Mouse (Mus musculus) stomach, postnatal 0 days (tissue): ENCODE measurements around the gene Gbf1. TPM values are rescaled to one million over a fixed set of nuclear protein-coding genes. Genes with fewer than 3 reads are reported as not detected.

Experiments
- ATAC-seq: fragments of 200-750 bp; cut with Nextera tagmentation; 2 replicates; pipeline ENCODE4 v1.8.0; 2017; ENCODE audit not compliant: low FRiP score, low TSS enrichment
- DNase-seq: peaks from one replicate; pipeline ENCODE4 v3.0.0-alpha.2; 2016; ENCODE audit warnings: low spot score
- H3K27ac ChIP-seq: fragments of 300-500 bp; sonication (generic); replicated peaks from 2 replicates; pipeline ENCODE4 v1.5.1; 2014; ENCODE audit warnings: mild to moderate bottlenecking, control low read depth
- H3K27me3 ChIP-seq: fragments of 300-500 bp; sonication (generic); 2 replicates; pipeline ENCODE4 v1.6.1; 2014; ENCODE audit warnings: low read length; ENCODE audit not compliant: control insufficient read depth, insufficient read depth
- H3K36me3 ChIP-seq: fragments of 300-500 bp; sonication (generic); 2 replicates; pipeline ENCODE4 v1.6.1; 2014; ENCODE audit warnings: low read length, mixed read lengths; ENCODE audit not compliant: control insufficient read depth, insufficient read depth
- H3K4me1 ChIP-seq: fragments of 300-500 bp; sonication (generic); replicated peaks from 2 replicates; pipeline ENCODE4 v1.6.1; 2014; ENCODE audit warnings: antibody characterized with exemption; ENCODE audit not compliant: control insufficient read depth, insufficient read depth
- H3K4me2 ChIP-seq: fragments of 300-500 bp; sonication (generic); replicated peaks from 2 replicates; pipeline ENCODE4 v1.6.1; 2014; ENCODE audit warnings: low read depth, mild to moderate bottlenecking, control low read depth, moderate library complexity
- H3K4me3 ChIP-seq: fragments of 300-500 bp; sonication (generic); 2 replicates; pipeline ENCODE4 v1.5.1; 2014; ENCODE audit warnings: low read depth, low read length, control low read depth
- H3K9ac ChIP-seq: fragments of 300-500 bp; sonication (generic); 2 replicates; pipeline ENCODE4 v1.6.1; 2014; ENCODE audit warnings: mild to moderate bottlenecking, low read length, control low read depth, mixed read lengths
- H3K9me3 ChIP-seq: fragments of 300-500 bp; sonication (generic); 2 replicates; pipeline ENCODE4 v1.6.1; 2016; ENCODE audit warnings: low read length; ENCODE audit not compliant: control insufficient read depth
- CTCF ChIP-seq: IDR thresholded peaks from 2 replicates; pipeline ENCODE4 v1.5.1; 2016; ENCODE audit warnings: antibody characterized with exemption, low read depth, mild to moderate bottlenecking, moderate library complexity
- EP300 ChIP-seq: optimal IDR thresholded peaks from 2 replicates; pipeline ENCODE3; 2016; ENCODE audit warnings: antibody characterized with exemption
- WGBS: fragments of 180-500 bp; shearing (Covaris S2); extraction: QIAGEN DNeasy Blood & Tissue Kit; methylation state at CpG from one replicate; pipeline ENCODE4 v1.1.7; 2014; 5-methylcytosine and 5-hydroxymethylcytosine counted together
- polyA plus RNA-seq: library from polyadenylated mRNA; unstranded; fragments of >200 nt; fragmentation: Nextera tagmentation; extraction: Ambion mirVana; gene quantifications from 2 replicates; pipeline ENCODE4 v1.2.1, GENCODE M21; 2015

Gbf1 gene
- 21.2 and 29.0 TPM in 2 replicates for polyA plus RNA-seq

- WGBS: under 1% methylated on average over 32 of the region's 37 CpGs
- ATAC-seq (peak; percentile 97), DNase-seq (peak; percentile 93)
These were observed at the start of gene Gbf1 for GRCm38 (mm10) chr19:46152127-46152803. Gbf1 (plus strand) TSS chr19:46152509.

DNA sequence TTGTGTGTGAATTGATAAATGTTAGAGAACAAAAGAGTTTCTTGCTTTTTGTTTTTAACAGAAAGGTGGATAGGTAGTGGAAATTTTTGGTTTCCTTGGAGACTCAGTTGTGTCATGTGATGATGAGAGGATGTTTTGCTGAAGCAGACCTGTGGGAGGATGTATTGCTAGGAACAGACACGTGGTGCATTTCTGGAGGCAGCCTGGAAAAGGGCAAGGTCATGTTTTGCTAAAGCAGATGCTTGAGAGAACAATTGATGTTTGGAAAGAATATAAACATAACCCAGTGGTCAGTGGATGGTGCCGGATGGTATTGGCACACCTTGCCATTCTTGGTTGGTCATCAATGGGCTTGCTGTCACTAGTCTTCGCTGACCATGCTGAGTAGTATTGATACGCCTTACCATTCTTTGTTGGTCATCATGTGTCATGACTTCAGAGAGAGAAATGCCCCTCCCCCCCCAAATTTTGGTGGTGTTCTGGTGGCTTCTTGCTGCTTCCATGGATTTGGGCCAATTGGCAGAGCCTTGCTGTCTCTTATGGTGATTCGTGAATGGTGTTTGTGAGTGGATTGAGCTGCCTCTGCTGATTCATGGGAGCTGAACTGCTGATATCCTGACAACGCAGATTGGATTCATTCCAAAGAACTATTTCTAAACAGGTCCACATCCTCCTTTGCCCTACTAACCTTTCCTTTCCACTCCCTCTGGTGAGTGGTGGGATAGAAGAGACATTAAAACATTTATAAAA, 48.7 kb upstream of the Gbf1 start:
- 57% methylated on average over 6 of the region's 6 CpGs for WGBS

More at GRCm38 (mm10) chr19:46152127-46152803, at the start of gene Gbf1:
- peak within 1 kb of the TSS; percentile 62 for H3K4me3 ChIP-seq
- no peaks in the 10 kb centered on the region for H3K9me3 ChIP-seq
- H3K27me3 ChIP-seq: peaks cover 7% of the 10 kb centered on the region; the same call in 1 of the 2 replicates
- 0 out of 2 replicates have a peak, but pooled peaks cover 3% of the 10 kb centered on the region for H3K4me1 ChIP-seq
- H3K4me2 ChIP-seq: peak within 1 kb of the TSS; percentile 83
- H3K9ac ChIP-seq: peak within 1 kb of the TSS; percentile 72
- H3K27ac ChIP-seq: peak within 1 kb of the TSS; percentile 8; the same call in 1 of the 2 replicates
- TF ChIP-seq EP300 (no peak), CTCF (0 out of 2 replicates have a peak, but pooled peaks have one; percentile 11)
- H3K36me3 ChIP-seq: no peaks in the 10 kb centered on the region; the same call in 1 of the 2 replicates

DNA sequence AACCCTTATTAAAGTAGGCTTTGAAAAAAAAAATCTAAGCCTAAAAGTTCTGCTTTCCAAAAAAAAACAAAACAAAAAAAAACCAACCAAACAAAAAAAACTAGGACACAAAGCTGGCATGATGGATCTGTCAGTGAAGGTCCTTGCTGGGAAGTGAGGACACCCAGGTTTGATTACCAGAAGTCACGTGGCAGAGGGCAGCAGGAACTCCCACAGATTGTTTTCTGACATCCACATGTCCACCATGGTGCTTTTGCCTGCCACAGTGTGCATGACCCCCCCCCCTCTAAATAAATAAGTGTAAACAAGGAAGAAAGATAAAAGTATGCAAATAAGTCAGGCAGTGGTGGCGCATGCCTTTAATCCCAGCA, 48.1 kb upstream of the Gbf1 start:
- DNase-seq (no peak), ATAC-seq (no peak)
- Histone ChIP-seq H3K36me3 (no peaks in the 10 kb centered on the region), H3K9me3 (no peaks in the 10 kb centered on the region), H3K27me3 (no peaks in the 10 kb centered on the region), H3K27ac (no peak overlapping the region), H3K9ac (no peak overlapping the region), H3K4me1 (no peaks in the 10 kb centered on the region), H3K4me2 (no peak overlapping the region), H3K4me3 (no peak overlapping the region)
- TF ChIP-seq CTCF (no peak), EP300 (no peak)
- 69% methylated on average over 2 of the region's 2 CpGs for WGBS

More for the DNA sequence above, 48.7 kb upstream of the Gbf1 start:
- ATAC-seq (no peak), DNase-seq (no peak)
- no peak overlapping the region for H3K4me2 ChIP-seq
- TF ChIP-seq EP300: no peak
- TF ChIP-seq CTCF: no peak
- H3K4me3 ChIP-seq: no peak overlapping the region
- no peaks in the 10 kb centered on the region for H3K27me3 ChIP-seq
- H3K36me3 ChIP-seq: no peaks in the 10 kb centered on the region
- no peak overlapping the region for H3K27ac ChIP-seq
- H3K4me1 ChIP-seq: no peaks in the 10 kb centered on the region
- H3K9me3 ChIP-seq: no peaks in the 10 kb centered on the region
- H3K9ac ChIP-seq: no peak overlapping the region

- TF ChIP-seq CTCF (no peak), EP300 (no peak)
These were observed 42.1 kb upstream of the Gbf1 start for GRCm38 (mm10) chr19:46110214-46110613.

DNA sequence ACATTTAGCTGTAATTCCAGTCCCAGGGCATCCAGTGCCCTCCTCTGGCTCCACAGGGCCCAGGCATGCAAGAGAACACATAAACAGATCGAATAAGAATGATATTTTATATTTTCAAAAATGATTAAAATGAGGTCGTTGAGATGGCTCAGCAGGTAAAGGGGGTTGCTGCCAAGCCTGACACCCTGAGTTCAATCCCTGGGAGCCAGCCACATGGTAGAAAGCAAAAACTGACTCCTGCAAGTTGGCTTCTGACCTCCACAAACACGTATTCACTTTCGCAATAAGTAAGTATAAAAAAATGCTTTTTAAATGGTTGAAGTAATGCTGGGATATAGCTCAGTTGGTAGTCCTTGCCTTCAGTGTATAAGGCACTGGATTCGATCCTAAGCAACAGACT, 41.5 kb upstream of the Gbf1 start:
- H3K9ac ChIP-seq: no peak overlapping the region
- H3K27me3 ChIP-seq: no peaks in the 10 kb centered on the region
- ATAC-seq (no peak), DNase-seq (no peak)
- H3K4me1 ChIP-seq: no peaks in the 10 kb centered on the region
- WGBS: 81% methylated on average over 5 of the region's 5 CpGs
- no peak overlapping the region for H3K4me2 ChIP-seq
- no peaks in the 10 kb centered on the region for H3K9me3 ChIP-seq
- H3K27ac ChIP-seq: no peak overlapping the region
- no peak overlapping the region for H3K4me3 ChIP-seq
- no peaks in the 10 kb centered on the region for H3K36me3 ChIP-seq
- no peak for TF ChIP-seq CTCF
- TF ChIP-seq EP300: no peak

More at GRCm38 (mm10) chr19:46110214-46110613, 42.1 kb upstream of the Gbf1 start:
- H3K9me3 ChIP-seq: no peaks in the 10 kb centered on the region
- H3K4me1 ChIP-seq: no peaks in the 10 kb centered on the region
- no peak overlapping the region for H3K4me2 ChIP-seq
- H3K36me3 ChIP-seq: no peaks in the 10 kb centered on the region
- DNase-seq (no peak), ATAC-seq (no peak)
- no peak overlapping the region for H3K9ac ChIP-seq
- no peak overlapping the region for H3K4me3 ChIP-seq
- WGBS: 80% methylated on average over 2 of the region's 2 CpGs
- no peaks in the 10 kb centered on the region for H3K27me3 ChIP-seq
- no peak overlapping the region for H3K27ac ChIP-seq

DNA sequence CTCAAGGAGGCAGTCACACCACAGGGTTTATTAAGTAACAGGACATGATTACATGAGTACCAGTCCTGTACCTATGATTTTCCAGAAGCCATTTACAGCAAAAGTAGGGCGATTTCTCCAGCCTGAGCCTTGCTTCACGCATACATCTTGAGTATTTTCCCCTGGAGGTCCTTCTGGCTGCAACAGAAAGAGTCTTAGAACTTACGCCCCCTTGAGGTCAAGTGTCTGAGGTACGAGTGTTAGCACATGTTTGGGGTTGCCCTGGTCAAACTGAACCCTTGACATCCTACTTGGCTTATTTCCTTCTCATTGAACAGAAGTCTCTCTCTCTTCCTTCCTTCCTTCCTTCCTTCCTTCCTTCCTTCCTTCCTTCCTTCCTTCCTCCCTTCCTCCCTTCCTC, 37.7 kb upstream of the Gbf1 start:
- H3K27me3 ChIP-seq: no peaks in the 10 kb centered on the region
- ATAC-seq (no peak), DNase-seq (no peak)
- H3K9me3 ChIP-seq: no peaks in the 10 kb centered on the region
- H3K9ac ChIP-seq: no peak overlapping the region
- H3K36me3 ChIP-seq: no peaks in the 10 kb centered on the region
- no peak overlapping the region for H3K27ac ChIP-seq
- no peak for TF ChIP-seq EP300
- TF ChIP-seq CTCF: no peak
- no peak overlapping the region for H3K4me3 ChIP-seq
- H3K4me2 ChIP-seq: no peak overlapping the region
- 47% methylated on average over 4 of the region's 4 CpGs for WGBS
- H3K4me1 ChIP-seq: no peaks in the 10 kb centered on the region
